Mouse (Mus musculus) ES-Bruce4 (cell line): ENCODE data around the gene Macrod2.

Source experiments
- EP300 ChIP-seq: IDR thresholded peaks from 2 replicates; pipeline ENCODE4 v1.6.1; 2011; ENCODE audit warnings: low read depth, low read length; ENCODE audit not compliant: insufficient read depth
- POLR2A ChIP-seq: IDR thresholded peaks from one replicate; pipeline ENCODE4 v1.8.1; 2011; ENCODE audit warnings: low read length; ENCODE audit not compliant: insufficient read depth

GRCm38 (mm10) chr2:141863628-141864165 is 1468.6 kb downstream of the Macrod2 start:
- no peak for TF ChIP-seq EP300
- TF ChIP-seq POLR2A = no peak
